Mouse (Mus musculus): ENCODE results near the gene Grid2ip.

DNA sequence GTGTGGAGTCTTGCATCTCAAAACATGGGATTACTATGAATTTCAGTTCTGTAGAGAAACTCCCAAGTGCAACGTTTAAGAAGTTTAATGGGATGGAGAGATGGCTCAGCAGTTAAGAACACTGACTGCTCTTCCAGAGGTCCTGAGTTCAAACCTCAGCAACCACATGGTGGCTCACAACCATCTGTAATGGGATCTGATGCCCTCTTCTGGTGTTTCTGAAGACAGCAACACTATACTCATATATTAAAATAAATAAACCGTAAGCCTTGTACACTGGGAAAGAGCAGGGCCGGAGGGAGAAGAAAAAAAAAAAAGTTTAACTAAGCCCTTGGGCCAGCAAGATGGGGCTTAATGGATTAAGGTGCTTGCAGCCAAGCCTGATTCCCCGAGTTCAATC lies 65.9 kb downstream of the Grid2ip start:
- TF ChIP-seq CTCF (IDR thresholded peaks at IDR 0.05; ENCODE audit: low read depth, low read length) (no peak), POLR2A (IDR thresholded peaks at IDR 0.05; ENCODE audit: borderline replicate concordance, low read depth, low read length) (no peak)
